Mouse (Mus musculus): Measurements from ENCODE around the gene Zbtb24. TPM values are rescaled to one million over a fixed set of nuclear protein-coding genes. Genes with fewer than 3 reads are reported as not detected.

The Zbtb24 gene
- 11.5 TPM for polyA plus RNA-seq (2014; fragmentation: Illumina TruSeq; extraction: RNeasy Lipid Tissue Mini Kit (QIAGEN cat#74804); ENCODE audit: low read depth, low replicate concordance)

GRCm38 (mm10) chr10:41450137-41450670 is at the start of gene Zbtb24:
Gene Zbtb24 (plus strand): TSS chr10:41450383.

GRCm38 (mm10) chr10:41476171-41477017 is 26.2 kb downstream of the Zbtb24 start, which contains the start of gene Mical1:
Gene Mical1 (plus strand): TSS chr10:41476314.

GRCm38 (mm10) chr10:41489708-41490517 is 39.7 kb downstream of the Zbtb24 start, which contains the start of the genes Smpd2 and Ppil6:
Gene Smpd2 (minus strand): TSS chr10:41490369.
Gene Ppil6 (plus strand): TSS chr10:41490439.

Other genes with a start within 250 kb of the Zbtb24 start
- gene Fig4, start 147.1 kb upstream of the Zbtb24 start, polyA plus RNA-seq (2014; fragmentation: Illumina TruSeq; extraction: RNeasy Lipid Tissue Mini Kit (QIAGEN cat#74804); ENCODE audit: low read depth, low replicate concordance): 17.2 TPM
- gene Ak9, start 146.4 kb upstream of the Zbtb24 start, polyA plus RNA-seq (2014; fragmentation: Illumina TruSeq; extraction: RNeasy Lipid Tissue Mini Kit (QIAGEN cat#74804); ENCODE audit: low read depth, low replicate concordance): not detected
- 3.7 TPM for gene Mical1, start 25.9 kb downstream of the Zbtb24 start, polyA plus RNA-seq (2014; fragmentation: Illumina TruSeq; extraction: RNeasy Lipid Tissue Mini Kit (QIAGEN cat#74804); ENCODE audit: low read depth, low replicate concordance)
- gene Smpd2, start 40.0 kb downstream of the Zbtb24 start, polyA plus RNA-seq (2014; fragmentation: Illumina TruSeq; extraction: RNeasy Lipid Tissue Mini Kit (QIAGEN cat#74804); ENCODE audit: low read depth, low replicate concordance): 5.0 TPM
- gene Ppil6, start 40.1 kb downstream of the Zbtb24 start, polyA plus RNA-seq (2014; fragmentation: Illumina TruSeq; extraction: RNeasy Lipid Tissue Mini Kit (QIAGEN cat#74804); ENCODE audit: low read depth, low replicate concordance): 7.3 TPM
- 932 TPM for gene Cd164, start 69.0 kb downstream of the Zbtb24 start, polyA plus RNA-seq (2014; fragmentation: Illumina TruSeq; extraction: RNeasy Lipid Tissue Mini Kit (QIAGEN cat#74804); ENCODE audit: low read depth, low replicate concordance)

All from sigmoid colon, adult 10 weeks (tissue).